Mouse (Mus musculus) neural tube, embryonic 14.5 days (tissue): ENCODE data around the gene Lenep. TPM values are rescaled to one million over a fixed set of nuclear protein-coding genes. Genes with fewer than 3 reads are reported as not detected.

Experiments used
- ATAC-seq: fragments of 200-750 bp; cut with Nextera tagmentation; 2 replicates; pipeline ENCODE4 v1.8.0; 2017; ENCODE audit warnings: low read depth, mild to moderate bottlenecking, moderate TSS enrichment, moderate library complexity
- H3K27ac ChIP-seq: fragments of 300-500 bp; sonication (generic); 2 replicates; pipeline ENCODE4 v1.5.1; 2014; ENCODE audit warnings: low read depth, mild to moderate bottlenecking, control low read depth, low read length, moderate library complexity, mixed read lengths
- H3K27me3 ChIP-seq: fragments of 300-500 bp; sonication (generic); 2 replicates; pipeline ENCODE4 v1.6.1; 2014; ENCODE audit warnings: low read length; ENCODE audit not compliant: control insufficient read depth, insufficient read depth
- H3K36me3 ChIP-seq: fragments of 300-500 bp; sonication (generic); 2 replicates; pipeline ENCODE4 v1.6.1; 2014; ENCODE audit warnings: low read length, mixed read lengths; ENCODE audit not compliant: control insufficient read depth, insufficient read depth
- H3K4me1 ChIP-seq: fragments of 300-500 bp; sonication (generic); 2 replicates; pipeline ENCODE4 v1.6.1; 2014; ENCODE audit warnings: low read length; ENCODE audit not compliant: control insufficient read depth, insufficient read depth
- H3K4me2 ChIP-seq: fragments of 300-500 bp; sonication (generic); 2 replicates; pipeline ENCODE4 v1.6.1; 2014; ENCODE audit warnings: mild to moderate bottlenecking, low read depth, low read length, control low read depth
- H3K4me3 ChIP-seq: fragments of 300-500 bp; sonication (generic); 2 replicates; pipeline ENCODE4 v1.5.1; 2014; ENCODE audit warnings: low read depth, low read length, control low read depth, mixed read lengths
- H3K9ac ChIP-seq: fragments of 300-500 bp; sonication (generic); replicated peaks from 2 replicates; pipeline ENCODE4 v1.6.1; 2014; ENCODE audit warnings: low read depth, mild to moderate bottlenecking, control low read depth, low read length, mixed read lengths
- H3K9me3 ChIP-seq: fragments of 300-500 bp; sonication (generic); 2 replicates; pipeline ENCODE4 v1.6.1; 2016; ENCODE audit warnings: low read length; ENCODE audit not compliant: control insufficient read depth
- WGBS: fragments of 180-500 bp; shearing (Covaris S2); extraction: QIAGEN DNeasy Blood & Tissue Kit; methylation state at CpG from one replicate; pipeline ENCODE4 v1.1.7; 2014; 5-methylcytosine and 5-hydroxymethylcytosine counted together
- polyA plus RNA-seq: library from polyadenylated mRNA; unstranded; fragments of >200 nt; fragmentation: Nextera tagmentation; extraction: Ambion mirVana; gene quantifications from 2 replicates; pipeline ENCODE4 v1.2.1, GENCODE M21; 2014

Gene Lenep
- polyA plus RNA-seq, 1 experiment from 2014 or later: 1.9 TPM

DNA sequence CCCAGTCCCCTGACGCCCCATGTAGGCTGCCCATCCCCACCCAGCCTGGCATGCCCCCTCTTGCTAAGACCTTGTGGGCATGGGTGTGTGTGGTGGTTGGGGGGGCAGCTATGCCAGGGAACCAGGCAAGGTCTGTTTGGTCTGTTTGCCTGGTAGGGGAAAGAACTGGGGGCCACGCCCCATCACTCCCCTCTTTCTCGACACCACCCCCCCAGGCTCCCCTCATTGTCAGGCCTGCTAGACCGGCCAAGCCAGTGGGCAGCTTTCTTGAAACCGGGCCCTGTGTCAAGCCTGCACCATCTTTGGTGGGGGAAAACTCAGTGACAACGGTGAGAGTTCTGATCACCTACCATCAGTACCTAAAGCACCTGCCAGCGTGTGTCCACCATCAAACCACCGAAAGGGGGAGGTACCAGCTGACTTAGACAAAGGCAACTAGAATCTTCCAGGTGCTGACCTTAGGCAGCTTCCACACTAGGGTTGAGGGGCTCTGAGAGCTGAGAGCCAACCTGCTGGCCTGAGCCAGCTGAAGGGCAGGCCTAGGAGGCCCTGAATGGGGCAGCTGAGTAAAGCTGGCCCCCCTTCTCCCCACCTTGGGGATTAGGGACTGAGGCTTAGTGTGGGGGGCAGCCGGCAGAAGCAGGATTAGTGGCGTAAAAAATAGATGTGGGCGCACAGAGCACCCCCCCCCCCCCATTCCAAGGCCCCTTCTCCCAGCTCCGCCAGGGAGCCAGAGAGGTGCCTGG lies 18.1 kb downstream of the Lenep start:
- no peaks in the 10 kb centered on the region for H3K27me3 ChIP-seq
- H3K9ac ChIP-seq: no peak overlapping the region

DNA sequence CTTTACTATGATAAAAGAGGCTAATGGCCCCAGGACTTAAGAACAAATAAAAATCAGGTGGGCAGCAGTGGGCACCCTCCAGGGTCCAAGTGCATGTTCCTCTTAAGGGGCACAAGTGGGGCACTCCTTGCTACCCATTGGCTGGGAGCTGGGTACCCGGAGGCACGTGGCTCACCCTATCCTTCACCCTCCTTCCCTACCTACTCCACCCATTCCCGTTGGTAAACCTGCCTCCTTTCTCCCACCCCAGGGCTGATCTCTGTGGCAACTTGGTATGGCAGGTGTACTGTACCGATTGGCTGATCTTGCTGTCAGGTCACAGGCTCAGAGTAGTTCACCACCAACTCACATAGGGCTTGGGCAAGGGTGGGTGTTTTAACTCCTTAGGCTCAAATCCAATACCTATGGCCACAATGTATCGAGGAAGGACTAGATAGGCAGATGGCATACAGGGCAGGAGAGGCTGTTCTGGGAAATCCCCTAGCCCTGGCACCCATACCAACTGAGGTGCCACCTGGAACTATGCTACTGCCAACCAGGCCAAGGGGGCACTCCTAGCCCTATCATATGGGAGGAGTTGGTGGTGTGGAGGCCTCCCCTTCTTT lies 18.8 kb downstream of the Lenep start:
- Histone ChIP-seq H3K4me3 (no peak overlapping the region), H3K9ac (no peak overlapping the region), H3K36me3 (no peaks in the 10 kb centered on the region), H3K4me2 (no peak overlapping the region), H3K9me3 (no peaks in the 10 kb centered on the region), H3K4me1 (peaks cover 3% of the 10 kb centered on the region; the same call in 1 of the 2 replicates), H3K27me3 (no peaks in the 10 kb centered on the region), H3K27ac (no peak overlapping the region)
- no peak for ATAC-seq
- 94% methylated on average over 5 of the region's 5 CpGs for WGBS

More for the DNA sequence above, 18.1 kb downstream of the Lenep start:
- Histone ChIP-seq H3K27ac (no peak overlapping the region), H3K36me3 (no peaks in the 10 kb centered on the region), H3K4me1 (no peaks in the 10 kb centered on the region), H3K4me3 (no peak overlapping the region), H3K4me2 (no peak overlapping the region), H3K9me3 (no peaks in the 10 kb centered on the region)
- 77% methylated on average over 11 of the region's 12 CpGs for WGBS
- ATAC-seq: no peak

DNA sequence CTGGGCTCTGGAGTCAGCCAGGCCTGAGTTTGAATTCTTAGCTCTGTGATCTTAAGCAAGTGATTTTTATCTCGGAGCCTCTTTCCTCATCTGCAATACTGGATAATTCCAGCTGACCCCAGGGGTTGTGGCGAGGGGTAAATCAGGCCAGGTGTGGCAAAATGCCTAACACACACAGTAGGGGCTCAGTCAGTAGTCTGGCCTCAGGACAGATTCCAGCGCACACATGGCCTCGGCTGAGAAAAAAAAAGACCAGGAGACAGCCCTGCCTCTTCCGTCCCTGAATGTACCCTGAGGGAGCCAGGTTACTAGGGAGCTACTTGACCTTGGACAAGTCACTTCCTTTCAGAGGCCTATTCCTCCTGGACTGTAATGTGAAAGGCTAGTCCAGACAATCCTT lies 19.6 kb downstream of the Lenep start:
- no peaks in the 10 kb centered on the region for H3K36me3 ChIP-seq
- H3K4me3 ChIP-seq: no peak overlapping the region
- no peaks in the 10 kb centered on the region for H3K27me3 ChIP-seq
- no peak overlapping the region for H3K4me2 ChIP-seq
- H3K9me3 ChIP-seq: no peaks in the 10 kb centered on the region
- no peak overlapping the region for H3K27ac ChIP-seq
- peaks cover 9% of the 10 kb centered on the region; the same call in 1 of the 2 replicates for H3K4me1 ChIP-seq
- no peak overlapping the region for H3K9ac ChIP-seq
- ATAC-seq: no peak
- 87% methylated on average over 5 of the region's 5 CpGs for WGBS

DNA sequence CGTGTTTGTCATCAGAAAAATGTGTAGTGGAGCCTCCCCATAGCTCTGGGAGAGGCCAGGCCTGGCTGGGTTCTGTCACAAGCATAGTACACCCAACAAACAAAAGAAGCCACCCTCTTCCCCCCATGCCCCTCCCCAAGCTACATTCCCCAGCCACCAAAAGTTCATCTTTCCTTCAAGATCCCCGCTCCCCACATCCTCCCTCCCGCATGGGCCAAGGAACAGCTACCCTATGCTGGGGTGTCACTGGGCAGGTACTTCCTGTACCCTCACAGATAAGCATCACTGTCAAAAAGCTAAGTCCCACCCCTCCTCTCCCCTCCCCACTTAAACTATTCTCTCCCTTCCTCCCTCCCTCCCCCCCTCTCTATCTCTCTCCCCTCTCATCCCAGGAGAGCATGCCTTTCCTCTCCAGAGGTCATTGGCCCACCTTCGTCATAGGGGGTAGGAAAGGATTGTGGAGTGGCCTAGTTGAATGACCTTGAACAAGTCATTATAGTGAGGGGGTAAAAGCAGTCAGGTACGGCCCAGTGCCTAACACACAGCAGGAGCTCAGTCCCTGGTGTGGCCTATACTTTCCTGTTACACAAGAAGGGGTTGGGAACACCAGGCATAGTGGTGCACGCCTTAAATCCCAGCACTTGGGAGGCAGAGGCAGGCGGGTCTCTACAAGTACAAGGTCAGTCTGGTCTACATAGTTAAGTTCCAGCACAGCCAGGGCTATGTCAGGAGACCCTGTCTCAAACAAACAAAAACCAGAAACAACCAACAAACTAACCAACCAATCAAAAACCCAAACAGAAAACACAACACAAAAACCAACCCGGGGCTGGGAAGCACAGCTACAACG lies 20.3 kb downstream of the Lenep start:
- H3K4me2 ChIP-seq: no peak overlapping the region
- H3K27ac ChIP-seq: no peak overlapping the region
- ATAC-seq: no peak
- no peaks in the 10 kb centered on the region for H3K27me3 ChIP-seq
- H3K4me1 ChIP-seq: peaks cover 9% of the 10 kb centered on the region; the same call in 1 of the 2 replicates
- H3K36me3 ChIP-seq: no peaks in the 10 kb centered on the region
- no peak overlapping the region for H3K4me3 ChIP-seq
- no peaks in the 10 kb centered on the region for H3K9me3 ChIP-seq
- WGBS: 90% methylated on average over 9 of the region's 9 CpGs
- H3K9ac ChIP-seq: no peak overlapping the region

DNA sequence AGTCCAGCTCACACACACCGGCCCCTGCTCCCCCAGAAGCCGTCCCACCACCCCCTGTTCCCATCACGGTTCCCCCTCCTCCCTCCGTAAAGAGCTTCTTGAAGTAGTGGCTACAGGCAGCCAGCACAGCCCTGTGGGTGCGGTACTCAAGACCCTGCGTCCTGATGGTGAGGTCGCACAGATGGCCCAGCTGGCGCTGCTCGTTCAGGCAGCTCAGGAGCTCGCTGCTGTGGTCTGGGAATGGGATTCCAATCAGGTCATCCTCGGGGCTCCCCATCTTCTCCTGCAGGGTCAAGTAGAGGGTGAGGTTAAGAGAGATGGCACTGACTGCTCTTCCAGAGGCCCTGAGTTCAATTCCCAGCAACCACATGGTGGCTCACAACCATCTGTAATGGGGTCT lies 21.4 kb downstream of the Lenep start:
- Histone ChIP-seq H3K4me1 (peaks cover 9% of the 10 kb centered on the region; the same call in 1 of the 2 replicates), H3K9me3 (no peaks in the 10 kb centered on the region), H3K9ac (no peak overlapping the region), H3K27me3 (no peaks in the 10 kb centered on the region), H3K36me3 (no peaks in the 10 kb centered on the region), H3K4me3 (no peak overlapping the region), H3K4me2 (no peak overlapping the region), H3K27ac (no peak overlapping the region)
- WGBS: 84% methylated on average over 11 of the region's 11 CpGs
- no peak for ATAC-seq

GRCm38 (mm10) chr3:89380711-89381110 lies 21.9 kb downstream of the Lenep start:
- Histone ChIP-seq H3K27me3 (no peaks in the 10 kb centered on the region), H3K4me1 (peaks cover 9% of the 10 kb centered on the region; the same call in 1 of the 2 replicates), H3K9me3 (no peaks in the 10 kb centered on the region), H3K4me2 (no peak overlapping the region), H3K9ac (no peak overlapping the region), H3K27ac (no peak overlapping the region), H3K36me3 (no peaks in the 10 kb centered on the region), H3K4me3 (no peak overlapping the region)
- no peak for ATAC-seq
- 95% methylated on average over 18 of the region's 18 CpGs for WGBS

GRCm38 (mm10) chr3:89380291-89380690 lies 22.3 kb downstream of the Lenep start:
- Histone ChIP-seq H3K36me3 (no peaks in the 10 kb centered on the region), H3K27me3 (no peaks in the 10 kb centered on the region), H3K9me3 (no peaks in the 10 kb centered on the region), H3K4me3 (no peak overlapping the region), H3K9ac (no peak overlapping the region), H3K27ac (no peak overlapping the region), H3K4me2 (no peak overlapping the region), H3K4me1 (peaks cover 9% of the 10 kb centered on the region; the same call in 1 of the 2 replicates)
- ATAC-seq: no peak
- WGBS: 95% methylated on average over 14 of the region's 14 CpGs

- H3K9ac ChIP-seq: no peak overlapping the region
- ATAC-seq: no peak
- H3K4me1 ChIP-seq: peaks cover 9% of the 10 kb centered on the region; the same call in 1 of the 2 replicates
- H3K4me3 ChIP-seq: no peak overlapping the region
- WGBS: 89% methylated on average over 31 of the region's 31 CpGs
- H3K27ac ChIP-seq: no peak overlapping the region
- no peaks in the 10 kb centered on the region for H3K36me3 ChIP-seq
- H3K4me2 ChIP-seq: peak overlapping the region; percentile 95; the same call in 1 of the 2 replicates
- no peaks in the 10 kb centered on the region for H3K27me3 ChIP-seq
- H3K9me3 ChIP-seq: no peaks in the 10 kb centered on the region
Observed at GRCm38 (mm10) chr3:89379388-89380131, 23.0 kb downstream of the Lenep start.
